Mouse (Mus musculus): ENCODE data around the gene Magi1. TPM values are rescaled to one million over a fixed set of nuclear protein-coding genes. Genes with fewer than 3 reads are reported as not detected.

Magi1 gene
- polyA plus RNA-seq, 1 experiment from 2014 or later: 1.9 TPM

DNA sequence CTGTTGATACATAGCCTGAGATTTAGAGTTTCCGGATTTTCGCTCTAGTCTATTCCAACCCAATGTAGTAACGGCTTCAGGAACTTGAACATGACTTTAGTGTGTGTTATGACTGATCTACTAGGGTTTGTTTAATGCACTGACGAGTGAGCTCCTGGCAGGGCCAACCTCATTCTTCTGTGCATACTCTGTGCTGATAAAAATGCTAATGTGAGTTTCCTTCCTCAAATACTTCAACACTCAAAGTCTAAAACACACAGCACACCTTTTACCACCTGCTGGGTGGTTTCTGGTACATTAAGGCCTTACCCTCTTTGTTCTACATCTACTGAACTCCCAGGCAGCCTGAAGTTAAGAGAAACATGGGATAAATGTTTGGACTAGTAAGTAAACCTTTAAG is 157.0 kb downstream of the Magi1 start:
- no peak overlapping the region for H3K4me2 ChIP-seq (ENCODE audit: low read depth, low read length)
- H3K36me3 ChIP-seq (replicated peaks; ENCODE audit: insufficient read depth, low read length): no peaks in the 10 kb centered on the region
- H3K4me3 ChIP-seq (ENCODE audit: low read depth, low read length): no peak overlapping the region
- DNase-seq (no peak), ATAC-seq (no peak)
- TF ChIP-seq EP300 (IDR thresholded peaks at IDR 0.05; ENCODE audit: low read depth): no peak
- no peak for TF ChIP-seq CTCF (IDR thresholded peaks at IDR 0.05; ENCODE audit: low read depth)
- 69% methylated on average over 4 of the region's 4 CpGs for WGBS (ENCODE audit: insufficient replicate concordance)
- no peaks in the 10 kb centered on the region for H3K9me3 ChIP-seq (ENCODE audit: low read length)
- H3K27me3 ChIP-seq (ENCODE audit: insufficient read depth, low read length): no peaks in the 10 kb centered on the region
- H3K4me1 ChIP-seq (ENCODE audit: insufficient read depth): peaks cover 2% of the 10 kb centered on the region; the same call in 1 of the 2 replicates
- H3K27ac ChIP-seq (ENCODE audit: low read depth): no peak overlapping the region
- no peak overlapping the region for H3K9ac ChIP-seq (replicated peaks)

DNA sequence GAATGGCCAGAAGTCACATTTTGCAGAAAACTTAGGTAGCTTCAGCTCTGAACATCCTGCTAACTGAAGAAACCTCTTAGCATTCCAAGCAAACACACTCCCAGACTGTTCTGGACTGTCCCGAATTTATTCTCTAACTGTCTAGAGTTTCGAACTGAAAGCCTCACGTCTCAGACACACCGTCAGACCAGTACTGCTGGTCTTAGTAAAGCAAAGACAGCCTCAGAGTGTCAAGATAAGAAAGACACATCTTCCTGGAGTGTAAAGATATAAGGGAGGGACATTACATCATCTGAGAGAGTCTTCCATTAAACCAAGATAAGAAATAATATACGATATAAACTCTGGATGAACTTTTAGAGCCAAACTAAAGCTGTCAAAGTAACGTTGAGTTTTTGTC is 158.6 kb downstream of the Magi1 start:
- no peak for TF ChIP-seq CTCF (IDR thresholded peaks at IDR 0.05; ENCODE audit: low read depth)
- H3K4me2 ChIP-seq (ENCODE audit: low read depth, low read length): no peak overlapping the region
- H3K9ac ChIP-seq (replicated peaks): no peak overlapping the region
- no peak for ATAC-seq
- no peak overlapping the region for H3K4me3 ChIP-seq (ENCODE audit: low read depth, low read length)
- H3K9me3 ChIP-seq (ENCODE audit: low read length): no peaks in the 10 kb centered on the region
- H3K36me3 ChIP-seq (replicated peaks; ENCODE audit: insufficient read depth, low read length): no peaks in the 10 kb centered on the region
- DNase-seq: no peak
- no peak overlapping the region for H3K27ac ChIP-seq (ENCODE audit: low read depth)
- 52% methylated on average over 6 of the region's 6 CpGs for WGBS (ENCODE audit: insufficient replicate concordance)
- H3K4me1 ChIP-seq (ENCODE audit: insufficient read depth): 0 out of 2 replicates have a peak, but pooled peaks cover 2% of the 10 kb centered on the region
- no peaks in the 10 kb centered on the region for H3K27me3 ChIP-seq (ENCODE audit: insufficient read depth, low read length)

GRCm38 (mm10) chr6:94124279-94124678 is 159.4 kb downstream of the Magi1 start:
- Histone ChIP-seq H3K4me2 (ENCODE audit: low read depth, low read length) (no peak overlapping the region), H3K27ac (ENCODE audit: low read depth) (no peak overlapping the region), H3K9ac (replicated peaks) (no peak overlapping the region), H3K9me3 (ENCODE audit: low read length) (no peaks in the 10 kb centered on the region), H3K4me3 (ENCODE audit: low read depth, low read length) (no peak overlapping the region), H3K27me3 (ENCODE audit: insufficient read depth, low read length) (no peaks in the 10 kb centered on the region), H3K36me3 (replicated peaks; ENCODE audit: insufficient read depth, low read length) (no peaks in the 10 kb centered on the region), H3K4me1 (ENCODE audit: insufficient read depth) (0 out of 2 replicates have a peak, but pooled peaks cover 2% of the 10 kb centered on the region)
- TF ChIP-seq EP300 (IDR thresholded peaks at IDR 0.05; ENCODE audit: low read depth) (no peak), CTCF (IDR thresholded peaks at IDR 0.05; ENCODE audit: low read depth) (no peak)
- no peak for ATAC-seq
- DNase-seq: no peak
- 65% methylated on average over 2 of the region's 2 CpGs for WGBS (ENCODE audit: insufficient replicate concordance)

DNA sequence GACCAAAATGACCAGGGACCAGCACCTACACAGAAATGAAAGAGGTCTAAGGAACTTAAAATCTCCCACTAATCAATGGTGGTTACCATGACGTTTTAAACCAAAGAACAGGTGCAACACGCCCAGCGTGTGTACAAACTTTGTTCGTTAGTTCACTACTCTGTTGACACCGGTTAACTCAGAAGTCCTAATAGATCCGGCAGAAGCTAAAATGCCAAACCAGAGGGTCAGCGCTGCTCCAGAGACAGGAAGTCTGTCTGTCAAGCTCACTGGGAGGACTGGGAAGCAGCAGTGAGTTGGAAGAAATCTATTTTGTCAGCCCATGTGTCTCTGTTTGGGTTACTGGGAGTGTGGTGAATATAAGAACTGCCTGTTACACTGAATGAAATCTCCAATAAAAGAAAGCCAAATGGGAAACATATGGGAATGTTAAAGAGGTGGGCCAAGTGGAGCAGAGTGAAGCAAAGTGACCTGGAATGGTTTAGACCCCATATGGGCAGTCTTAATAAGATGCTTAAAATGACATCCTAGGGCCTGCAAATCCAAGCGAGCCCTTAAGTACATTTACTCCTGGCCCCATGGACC is 161.1 kb downstream of the Magi1 start:
- ATAC-seq: no peak
- no peak overlapping the region for H3K27ac ChIP-seq (ENCODE audit: low read depth)
- 52% methylated on average over 8 of the region's 8 CpGs for WGBS (ENCODE audit: insufficient replicate concordance)

GRCm38 (mm10) chr6:94121488-94121887 is 162.2 kb downstream of the Magi1 start:
- ATAC-seq: no peak
- 78% methylated on average over 5 of the region's 5 CpGs for WGBS (ENCODE audit: insufficient replicate concordance)

More for the DNA sequence above, 161.1 kb downstream of the Magi1 start:
- no peak overlapping the region for H3K4me2 ChIP-seq (ENCODE audit: low read depth, low read length)
- H3K36me3 ChIP-seq (replicated peaks; ENCODE audit: insufficient read depth, low read length): no peaks in the 10 kb centered on the region
- no peak for DNase-seq
- TF ChIP-seq CTCF (IDR thresholded peaks at IDR 0.05; ENCODE audit: low read depth) (no peak), EP300 (IDR thresholded peaks at IDR 0.05; ENCODE audit: low read depth) (no peak)
- no peaks in the 10 kb centered on the region for H3K9me3 ChIP-seq (ENCODE audit: low read length)
- 0 out of 2 replicates have a peak, but pooled peaks cover 2% of the 10 kb centered on the region for H3K4me1 ChIP-seq (ENCODE audit: insufficient read depth)
- H3K4me3 ChIP-seq (ENCODE audit: low read depth, low read length): no peak overlapping the region
- no peaks in the 10 kb centered on the region for H3K27me3 ChIP-seq (ENCODE audit: insufficient read depth, low read length)
- no peak overlapping the region for H3K9ac ChIP-seq (replicated peaks)

DNA sequence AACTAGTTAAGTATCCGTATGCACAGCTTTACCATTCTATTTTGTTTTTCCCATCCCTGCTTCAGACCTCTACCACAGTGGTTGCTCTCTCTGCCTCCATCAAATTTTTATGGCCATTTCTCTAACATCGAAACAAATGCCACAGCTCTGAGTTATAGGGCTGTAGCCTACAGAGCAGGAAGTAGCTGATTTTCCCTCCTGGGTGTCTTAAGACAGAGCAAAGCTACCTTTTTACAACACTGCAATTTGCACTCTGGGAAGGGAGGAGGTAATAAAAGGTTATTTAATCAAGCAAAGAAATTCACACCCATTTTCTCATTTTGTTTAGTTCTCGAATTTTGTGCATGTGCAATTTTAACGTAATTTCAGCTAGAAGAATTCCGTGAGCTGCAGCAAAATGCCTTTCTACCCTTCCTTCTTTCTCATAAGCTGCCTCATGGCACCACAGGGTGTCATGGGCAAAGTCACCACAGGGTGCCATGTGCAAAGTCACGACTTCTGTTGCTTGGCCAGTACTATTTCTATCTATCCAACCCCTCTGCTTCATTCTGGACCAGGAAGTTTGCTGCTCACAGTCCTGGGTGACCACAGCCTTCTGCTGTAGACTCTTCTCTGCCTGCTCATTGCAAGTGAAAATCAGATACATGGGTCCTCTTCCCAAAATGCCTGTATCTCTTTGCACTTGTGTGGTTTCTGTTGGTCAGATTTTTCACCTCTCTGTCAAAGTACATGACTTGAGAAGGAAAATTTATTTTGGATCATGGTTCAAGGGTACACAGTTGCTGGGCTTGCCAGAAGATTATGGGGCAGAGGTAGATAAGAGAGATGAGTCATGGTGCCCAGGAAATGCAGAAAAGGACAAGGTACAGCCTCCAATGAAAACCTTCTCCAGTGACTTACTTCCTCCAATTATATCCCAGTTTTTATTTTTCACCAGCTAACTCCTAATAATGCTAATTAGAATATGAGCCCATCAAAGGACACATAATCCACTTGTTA is 167.0 kb downstream of the Magi1 start:
- H3K4me2 ChIP-seq (ENCODE audit: low read depth, low read length): no peak overlapping the region
- no peak overlapping the region for H3K27ac ChIP-seq (ENCODE audit: low read depth)
- H3K4me3 ChIP-seq (ENCODE audit: low read depth, low read length): no peak overlapping the region
- H3K4me1 ChIP-seq (ENCODE audit: insufficient read depth): 0 out of 2 replicates have a peak, but pooled peaks cover 3% of the 10 kb centered on the region
- no peaks in the 10 kb centered on the region for H3K9me3 ChIP-seq (ENCODE audit: low read length)
- DNase-seq (no peak), ATAC-seq (no peak)
- H3K27me3 ChIP-seq (ENCODE audit: insufficient read depth, low read length): no peaks in the 10 kb centered on the region
- no peaks in the 10 kb centered on the region for H3K36me3 ChIP-seq (replicated peaks; ENCODE audit: insufficient read depth, low read length)
- H3K9ac ChIP-seq (replicated peaks): no peak overlapping the region
- 74% methylated on average over 6 of the region's 6 CpGs for WGBS (ENCODE audit: insufficient replicate concordance)
- TF ChIP-seq EP300 (IDR thresholded peaks at IDR 0.05; ENCODE audit: low read depth) (no peak), CTCF (IDR thresholded peaks at IDR 0.05; ENCODE audit: low read depth) (no peak)

More at GRCm38 (mm10) chr6:94121488-94121887, 162.2 kb downstream of the Magi1 start:
- H3K4me2 ChIP-seq (ENCODE audit: low read depth, low read length): no peak overlapping the region
- H3K36me3 ChIP-seq (replicated peaks; ENCODE audit: insufficient read depth, low read length): no peaks in the 10 kb centered on the region
- H3K27me3 ChIP-seq (ENCODE audit: insufficient read depth, low read length): no peaks in the 10 kb centered on the region
- TF ChIP-seq EP300 (IDR thresholded peaks at IDR 0.05; ENCODE audit: low read depth): no peak
- no peak for TF ChIP-seq CTCF (IDR thresholded peaks at IDR 0.05; ENCODE audit: low read depth)
- H3K9me3 ChIP-seq (ENCODE audit: low read length): no peaks in the 10 kb centered on the region
- H3K27ac ChIP-seq (ENCODE audit: low read depth): no peak overlapping the region
- H3K9ac ChIP-seq (replicated peaks): no peak overlapping the region
- no peak for DNase-seq
- H3K4me1 ChIP-seq (ENCODE audit: insufficient read depth): 0 out of 2 replicates have a peak, but pooled peaks cover 2% of the 10 kb centered on the region
- H3K4me3 ChIP-seq (ENCODE audit: low read depth, low read length): no peak overlapping the region
